Mouse (Mus musculus): ENCODE data around the gene Hivep3. TPM values are rescaled to one million over a fixed set of nuclear protein-coding genes. Genes with fewer than 3 reads are reported as not detected.

Gene Hivep3
- polyA plus RNA-seq, 1 experiment from 2014 or later: 8.6 TPM

DNA sequence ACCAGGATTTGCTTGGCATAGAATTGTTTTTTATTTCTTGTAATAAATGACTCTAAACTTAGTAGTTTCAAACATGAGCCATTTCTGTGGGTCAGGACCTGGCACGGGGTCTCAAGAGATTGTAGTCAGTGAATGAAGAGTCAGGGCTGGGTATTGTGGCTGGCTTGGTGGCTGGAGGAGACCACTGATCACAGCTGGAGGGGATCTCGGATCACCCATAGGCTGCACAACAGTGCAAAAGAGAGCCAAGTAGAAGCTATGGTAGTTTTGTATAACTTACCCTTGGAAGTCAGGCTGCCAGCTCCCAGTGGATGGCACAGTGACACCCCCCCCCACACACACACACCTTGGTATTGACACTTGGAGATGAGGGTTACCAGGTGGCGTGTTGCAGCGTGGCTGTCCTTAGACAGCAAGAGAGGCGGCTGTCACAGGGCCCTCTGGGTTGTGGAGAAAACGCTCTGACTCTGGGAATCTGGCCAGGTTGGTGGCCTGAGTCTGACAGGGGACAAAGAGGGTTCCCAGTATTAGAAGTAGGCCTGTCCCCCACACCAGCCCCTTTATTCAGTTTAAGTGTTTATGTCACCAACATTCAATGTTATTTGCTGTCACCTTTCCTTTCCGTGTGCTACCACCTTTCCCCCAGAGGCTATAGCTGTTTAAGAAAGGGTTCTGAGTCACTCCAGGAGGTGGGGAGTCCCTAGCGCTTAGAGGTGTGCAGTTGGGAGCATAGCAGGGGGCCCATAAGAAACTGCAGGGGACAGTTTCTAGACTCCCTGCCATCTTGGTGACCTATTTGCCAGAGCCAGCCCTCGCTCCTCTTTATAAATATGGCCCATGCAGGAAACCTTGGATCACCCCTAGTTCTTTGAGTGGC lies 240.4 kb downstream of the Hivep3 start:
- 74% methylated on average over 9 of the region's 9 CpGs for WGBS
- Histone ChIP-seq H3K9me3 (ENCODE audit: control insufficient read depth, low read depth, low read length) (no peaks in the 10 kb centered on the region), H3K36me3 (ENCODE audit: control insufficient read depth, insufficient read depth, low read length) (no peaks in the 10 kb centered on the region), H3K4me3 (ENCODE audit: low read depth, low read length) (no peak overlapping the region), H3K27ac (ENCODE audit: low read length) (no peak overlapping the region), H3K9ac (replicated peaks; ENCODE audit: low read depth, low read length) (no peak overlapping the region), H3K27me3 (ENCODE audit: control insufficient read depth, insufficient read depth, low read length) (no peaks in the 10 kb centered on the region), H3K4me2 (replicated peaks; ENCODE audit: low read depth, low read length) (no peak overlapping the region), H3K4me1 (ENCODE audit: control insufficient read depth, insufficient read depth, low read length) (no peaks in the 10 kb centered on the region)
- ATAC-seq (ENCODE audit: insufficient number of reproducible peaks, insufficient read depth, low FRiP score, low read depth): no peak

DNA sequence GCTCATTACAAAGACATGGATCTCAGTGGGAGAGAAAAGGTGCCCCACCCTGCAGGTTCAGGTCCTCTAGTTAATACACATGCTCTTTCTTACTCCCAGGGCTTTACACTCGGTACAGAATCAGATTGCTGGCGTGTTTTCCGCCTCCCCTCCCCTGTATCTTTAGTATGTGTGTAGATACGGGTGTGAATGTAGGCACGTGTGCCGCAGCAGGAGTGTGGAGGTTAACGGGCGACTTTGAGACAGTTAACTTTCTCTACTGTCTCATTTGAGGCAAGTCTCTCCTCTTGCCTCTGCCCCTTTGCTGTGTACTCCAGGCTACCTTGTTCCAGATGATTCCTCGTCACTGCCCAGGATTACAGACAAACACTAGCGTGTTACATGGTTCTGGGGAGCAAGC lies 241.7 kb downstream of the Hivep3 start:
- ATAC-seq (ENCODE audit: insufficient number of reproducible peaks, insufficient read depth, low FRiP score, low read depth): no peak
- Histone ChIP-seq H3K4me3 (ENCODE audit: low read depth, low read length) (no peak overlapping the region), H3K27me3 (ENCODE audit: control insufficient read depth, insufficient read depth, low read length) (no peaks in the 10 kb centered on the region), H3K9ac (replicated peaks; ENCODE audit: low read depth, low read length) (no peak overlapping the region), H3K9me3 (ENCODE audit: control insufficient read depth, low read depth, low read length) (no peaks in the 10 kb centered on the region), H3K4me1 (ENCODE audit: control insufficient read depth, insufficient read depth, low read length) (no peaks in the 10 kb centered on the region), H3K36me3 (ENCODE audit: control insufficient read depth, insufficient read depth, low read length) (no peaks in the 10 kb centered on the region), H3K4me2 (replicated peaks; ENCODE audit: low read depth, low read length) (no peak overlapping the region), H3K27ac (ENCODE audit: low read length) (no peak overlapping the region)
- WGBS: 75% methylated on average over 10 of the region's 10 CpGs

GRCm38 (mm10) chr4:119975822-119976221 lies 242.2 kb downstream of the Hivep3 start:
- WGBS: 67% methylated on average over 12 of the region's 12 CpGs
- ATAC-seq (ENCODE audit: insufficient number of reproducible peaks, insufficient read depth, low FRiP score, low read depth): no peak

GRCm38 (mm10) chr4:119976428-119977168 lies 243.0 kb downstream of the Hivep3 start:
- H3K4me2 ChIP-seq (replicated peaks; ENCODE audit: low read depth, low read length): no peak overlapping the region
- no peaks in the 10 kb centered on the region for H3K36me3 ChIP-seq (ENCODE audit: control insufficient read depth, insufficient read depth, low read length)
- H3K9me3 ChIP-seq (ENCODE audit: control insufficient read depth, low read depth, low read length): no peaks in the 10 kb centered on the region
- H3K27me3 ChIP-seq (ENCODE audit: control insufficient read depth, insufficient read depth, low read length): no peaks in the 10 kb centered on the region
- no peak overlapping the region for H3K4me3 ChIP-seq (ENCODE audit: low read depth, low read length)
- no peak for ATAC-seq (ENCODE audit: insufficient number of reproducible peaks, insufficient read depth, low FRiP score, low read depth)
- WGBS: 34% methylated on average over 3 of the region's 3 CpGs
- no peaks in the 10 kb centered on the region for H3K4me1 ChIP-seq (ENCODE audit: control insufficient read depth, insufficient read depth, low read length)
- no peak overlapping the region for H3K27ac ChIP-seq (ENCODE audit: low read length)
- no peak overlapping the region for H3K9ac ChIP-seq (replicated peaks; ENCODE audit: low read depth, low read length)

More at GRCm38 (mm10) chr4:119975822-119976221, 242.2 kb downstream of the Hivep3 start:
- Histone ChIP-seq H3K4me2 (replicated peaks; ENCODE audit: low read depth, low read length) (no peak overlapping the region), H3K27ac (ENCODE audit: low read length) (no peak overlapping the region), H3K9ac (replicated peaks; ENCODE audit: low read depth, low read length) (no peak overlapping the region), H3K27me3 (ENCODE audit: control insufficient read depth, insufficient read depth, low read length) (no peaks in the 10 kb centered on the region), H3K4me1 (ENCODE audit: control insufficient read depth, insufficient read depth, low read length) (no peaks in the 10 kb centered on the region), H3K4me3 (ENCODE audit: low read depth, low read length) (no peak overlapping the region), H3K36me3 (ENCODE audit: control insufficient read depth, insufficient read depth, low read length) (no peaks in the 10 kb centered on the region), H3K9me3 (ENCODE audit: control insufficient read depth, low read depth, low read length) (no peaks in the 10 kb centered on the region)

- H3K9me3 ChIP-seq (ENCODE audit: control insufficient read depth, low read depth, low read length): no peaks in the 10 kb centered on the region
- no peaks in the 10 kb centered on the region for H3K36me3 ChIP-seq (ENCODE audit: control insufficient read depth, insufficient read depth, low read length)
- 61% methylated on average over 7 of the region's 7 CpGs for WGBS
- H3K27ac ChIP-seq (ENCODE audit: low read length): no peak overlapping the region
- ATAC-seq (ENCODE audit: insufficient number of reproducible peaks, insufficient read depth, low FRiP score, low read depth): no peak
- no peak overlapping the region for H3K4me2 ChIP-seq (replicated peaks; ENCODE audit: low read depth, low read length)
- H3K27me3 ChIP-seq (ENCODE audit: control insufficient read depth, insufficient read depth, low read length): no peaks in the 10 kb centered on the region
- no peaks in the 10 kb centered on the region for H3K4me1 ChIP-seq (ENCODE audit: control insufficient read depth, insufficient read depth, low read length)
- no peak overlapping the region for H3K4me3 ChIP-seq (ENCODE audit: low read depth, low read length)
- H3K9ac ChIP-seq (replicated peaks; ENCODE audit: low read depth, low read length): no peak overlapping the region
Observed at GRCm38 (mm10) chr4:119977817-119978491, 244.4 kb downstream of the Hivep3 start.

DNA sequence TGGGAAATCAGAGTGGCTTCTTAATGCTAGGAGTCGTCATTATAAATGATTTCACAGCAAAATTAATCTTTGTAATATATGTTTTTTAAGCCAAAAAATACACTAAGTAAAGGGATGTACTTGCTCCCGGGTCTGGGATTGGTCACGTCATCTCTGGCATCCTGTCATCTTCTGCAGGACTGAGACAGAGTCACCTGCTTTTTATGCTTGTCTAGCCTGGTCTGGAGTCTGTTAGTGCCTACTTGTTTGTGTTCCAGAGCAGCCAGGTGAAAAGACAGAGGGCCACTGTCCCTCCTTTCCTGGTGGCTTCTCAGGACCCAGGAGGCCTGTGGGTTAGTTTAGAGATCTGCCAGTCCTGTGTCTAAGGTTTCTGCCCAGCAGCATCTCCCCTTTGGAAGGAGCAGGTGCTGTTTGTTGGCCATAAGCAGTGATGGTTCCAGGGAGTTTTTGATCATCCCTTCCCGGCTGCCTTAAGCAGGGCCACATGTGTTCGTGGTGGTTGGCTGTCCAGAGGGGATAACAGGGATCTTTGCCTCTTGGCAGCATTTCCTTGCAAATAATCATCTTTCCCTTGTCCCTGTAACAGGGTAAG lies 245.8 kb downstream of the Hivep3 start:
- Histone ChIP-seq H3K4me1 (ENCODE audit: control insufficient read depth, insufficient read depth, low read length) (no peaks in the 10 kb centered on the region), H3K36me3 (ENCODE audit: control insufficient read depth, insufficient read depth, low read length) (no peaks in the 10 kb centered on the region), H3K4me2 (replicated peaks; ENCODE audit: low read depth, low read length) (no peak overlapping the region), H3K4me3 (ENCODE audit: low read depth, low read length) (no peak overlapping the region), H3K9ac (replicated peaks; ENCODE audit: low read depth, low read length) (no peak overlapping the region), H3K27me3 (ENCODE audit: control insufficient read depth, insufficient read depth, low read length) (no peaks in the 10 kb centered on the region), H3K9me3 (ENCODE audit: control insufficient read depth, low read depth, low read length) (no peaks in the 10 kb centered on the region), H3K27ac (ENCODE audit: low read length) (no peak overlapping the region)
- ATAC-seq (ENCODE audit: insufficient number of reproducible peaks, insufficient read depth, low FRiP score, low read depth): no peak
- WGBS: 70% methylated on average over 5 of the region's 5 CpGs

DNA sequence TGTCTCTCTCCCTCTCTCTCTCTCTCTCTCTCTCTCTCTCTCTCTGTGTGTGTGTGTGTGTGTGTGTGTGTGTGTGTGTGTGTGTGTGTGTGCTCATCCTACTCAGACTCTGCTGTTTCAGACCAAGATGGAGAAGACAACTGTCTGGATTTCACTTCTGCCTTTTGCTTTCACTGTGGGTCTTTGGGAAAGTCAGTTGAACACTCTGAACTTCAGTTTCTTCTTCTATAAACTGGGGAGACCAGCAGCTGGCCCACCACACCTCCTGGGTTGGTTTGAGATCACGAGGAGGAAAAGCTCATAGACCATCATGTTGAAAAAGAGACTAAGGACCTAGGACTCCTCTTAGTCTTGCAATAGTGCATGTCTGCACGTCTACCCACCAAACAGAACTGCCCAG lies 246.3 kb downstream of the Hivep3 start:
- Histone ChIP-seq H3K27me3 (ENCODE audit: control insufficient read depth, insufficient read depth, low read length) (no peaks in the 10 kb centered on the region), H3K4me3 (ENCODE audit: low read depth, low read length) (no peak overlapping the region), H3K27ac (ENCODE audit: low read length) (no peak overlapping the region), H3K36me3 (ENCODE audit: control insufficient read depth, insufficient read depth, low read length) (no peaks in the 10 kb centered on the region), H3K4me1 (ENCODE audit: control insufficient read depth, insufficient read depth, low read length) (no peaks in the 10 kb centered on the region), H3K9ac (replicated peaks; ENCODE audit: low read depth, low read length) (no peak overlapping the region), H3K9me3 (ENCODE audit: control insufficient read depth, low read depth, low read length) (no peaks in the 10 kb centered on the region), H3K4me2 (replicated peaks; ENCODE audit: low read depth, low read length) (no peak overlapping the region)
- ATAC-seq (ENCODE audit: insufficient number of reproducible peaks, insufficient read depth, low FRiP score, low read depth): no peak
- WGBS: 57% methylated on average over 2 of the region's 2 CpGs

DNA sequence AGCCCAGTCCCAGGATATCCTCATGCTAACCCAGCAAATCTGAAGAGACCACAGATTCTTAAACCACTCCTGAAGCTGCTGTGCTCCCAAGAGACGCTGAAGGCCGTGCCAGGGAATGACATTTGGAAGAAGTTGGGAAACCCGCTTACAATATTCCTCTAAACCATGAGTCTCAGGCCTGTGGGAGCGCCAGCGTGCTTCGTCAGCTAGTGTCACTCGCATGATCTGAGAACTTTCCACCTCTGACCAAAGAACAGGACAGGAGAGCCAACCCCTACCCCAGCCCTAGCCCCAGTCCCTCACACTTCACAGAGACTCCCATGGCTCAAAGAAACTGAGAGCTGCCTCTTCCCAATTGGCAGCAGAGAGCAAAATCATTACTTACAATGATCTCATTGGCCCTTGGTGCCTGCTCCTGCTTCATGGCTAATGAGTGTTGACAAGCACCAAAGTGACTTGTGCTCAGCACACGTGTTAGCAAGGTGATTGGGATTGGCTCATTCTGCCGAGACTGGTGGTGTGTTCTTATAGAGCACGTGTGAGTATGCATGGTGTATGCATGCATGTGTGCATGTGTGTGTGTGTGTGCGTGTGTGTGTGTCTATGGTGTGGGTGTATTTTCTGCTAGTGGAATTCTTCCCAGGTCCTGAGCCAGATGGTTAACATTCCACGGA lies 247.6 kb downstream of the Hivep3 start:
- ATAC-seq (ENCODE audit: insufficient number of reproducible peaks, insufficient read depth, low FRiP score, low read depth): no peak
- no peak overlapping the region for H3K9ac ChIP-seq (replicated peaks; ENCODE audit: low read depth, low read length)
- WGBS: 85% methylated on average over 12 of the region's 12 CpGs

More for the DNA sequence above, 247.6 kb downstream of the Hivep3 start:
- Histone ChIP-seq H3K27ac (ENCODE audit: low read length) (no peak overlapping the region), H3K4me3 (ENCODE audit: low read depth, low read length) (no peak overlapping the region), H3K9me3 (ENCODE audit: control insufficient read depth, low read depth, low read length) (no peaks in the 10 kb centered on the region), H3K4me2 (replicated peaks; ENCODE audit: low read depth, low read length) (no peak overlapping the region), H3K36me3 (ENCODE audit: control insufficient read depth, insufficient read depth, low read length) (no peaks in the 10 kb centered on the region), H3K4me1 (ENCODE audit: control insufficient read depth, insufficient read depth, low read length) (no peaks in the 10 kb centered on the region), H3K27me3 (ENCODE audit: control insufficient read depth, insufficient read depth, low read length) (no peaks in the 10 kb centered on the region)

Measured in stomach, embryonic 14.5 days (tissue).